8 mouse cellular contexts compared by ENCODE assay signal in genomic region chr10:122792021-122792966, GRCm38 (mm10).
DNase-seq lines count a peak whose midpoint lies in the region; ATAC-seq and TF ChIP-seq lines count a peak whose summit lies in the region.

No protein-coding gene starts in this region.

- H3K27ac ChIP-seq in kidney, embryonic 14.5 days (ENCODE audit: low read depth, low read length): peak overlapping the region; percentile 76
- no peak overlapping the region for H3K27ac ChIP-seq in cortical plate, adult 2 months (ENCODE audit: insufficient read depth, low read length)
- peak overlapping the region; percentile 42; the same call in 1 of the 2 replicates for H3K27ac ChIP-seq in heart, embryonic 13.5 days (replicated peaks)
- H3K27ac ChIP-seq in liver, embryonic 13.5 days: no peak overlapping the region
- peak overlapping the region; percentile 65 for H3K27ac ChIP-seq in neural tube, embryonic 15.5 days (replicated peaks)

- H3K9me3 ChIP-seq in kidney, embryonic 14.5 days (ENCODE audit: control insufficient read depth, low read length): no peaks in the 10 kb centered on the region
- no peaks in the 10 kb centered on the region for H3K9me3 ChIP-seq in heart, embryonic 13.5 days
- no peaks in the 10 kb centered on the region for H3K9me3 ChIP-seq in liver, embryonic 13.5 days (replicated peaks)
- H3K9me3 ChIP-seq in neural tube, embryonic 15.5 days (replicated peaks): no peaks in the 10 kb centered on the region

- no peak for TF ChIP-seq POLR2A in cortical plate, adult 2 months (IDR thresholded peaks at IDR 0.05; ENCODE audit: extremely low read depth, insufficient read depth, low read length)

- H3K9ac ChIP-seq in kidney, embryonic 14.5 days (ENCODE audit: low read depth, low read length): peak overlapping the region; percentile 48
- H3K9ac ChIP-seq in heart, embryonic 13.5 days: peak overlapping the region; percentile 77
- peak overlapping the region; percentile 51 for H3K9ac ChIP-seq in liver, embryonic 13.5 days
- H3K9ac ChIP-seq in neural tube, embryonic 15.5 days (replicated peaks): 0 out of 2 replicates have a peak overlapping the region, but pooled peaks have one; percentile 32

- no peaks in the 10 kb centered on the region for H3K27me3 ChIP-seq in kidney, embryonic 14.5 days (ENCODE audit: control insufficient read depth, insufficient read depth, low read length)
- no peaks in the 10 kb centered on the region for H3K27me3 ChIP-seq in heart, embryonic 13.5 days (replicated peaks)
- no peaks in the 10 kb centered on the region for H3K27me3 ChIP-seq in liver, embryonic 13.5 days
- H3K27me3 ChIP-seq in neural tube, embryonic 15.5 days (replicated peaks): no peaks in the 10 kb centered on the region

- H3K4me2 ChIP-seq in kidney, embryonic 14.5 days (replicated peaks; ENCODE audit: low read depth, low read length): peak overlapping the region; percentile 43
- H3K4me2 ChIP-seq in heart, embryonic 13.5 days: peak overlapping the region; percentile 70
- peak overlapping the region; percentile 67 for H3K4me2 ChIP-seq in liver, embryonic 13.5 days
- H3K4me2 ChIP-seq in neural tube, embryonic 15.5 days: peak overlapping the region; percentile 49

- 5% methylated on average over 21 of the region's 21 CpGs for WGBS in kidney, embryonic 14.5 days
- 6% methylated on average over 21 of the region's 21 CpGs for WGBS in heart, embryonic 13.5 days
- WGBS in liver, embryonic 13.5 days (ENCODE audit: insufficient replicate concordance): 12% methylated on average over 21 of the region's 21 CpGs
- WGBS in neural tube, embryonic 15.5 days: 1% methylated on average over 21 of the region's 21 CpGs

- no peak for DNase-seq in kidney, adult 8-10 months
- DNase-seq in liver, embryonic 13.5 days: no peak
- DNase-seq in spleen, postnatal 36 days (ENCODE audit: low spot score in 2 of 2): no peak
- no peak for DNase-seq in urinary bladder, adult 2 months (ENCODE audit: low spot score)

- H3K4me3 ChIP-seq in kidney, embryonic 14.5 days (ENCODE audit: low read length): peak overlapping the region; percentile 19; the same call in 1 of the 2 replicates
- no peak overlapping the region for H3K4me3 ChIP-seq in cortical plate, adult 2 months (ENCODE audit: insufficient read depth, low read length)
- H3K4me3 ChIP-seq in heart, embryonic 13.5 days: peak overlapping the region; percentile 44
- H3K4me3 ChIP-seq in liver, embryonic 13.5 days (replicated peaks): peak overlapping the region; percentile 48
- H3K4me3 ChIP-seq in neural tube, embryonic 15.5 days (replicated peaks): 0 out of 2 replicates have a peak overlapping the region, but pooled peaks have one; percentile 13

- peak; percentile 89 for ATAC-seq in kidney, embryonic 14.5 days (ENCODE audit: low FRiP score, low TSS enrichment)
- ATAC-seq in heart, embryonic 13.5 days (ENCODE audit: extremely low read depth, insufficient number of reproducible peaks, low FRiP score, low TSS enrichment): 0 out of 2 replicates have a peak, but pooled peaks have one; percentile 20
- ATAC-seq in liver, embryonic 13.5 days (ENCODE audit: low read depth): peak; percentile 73
- ATAC-seq in neural tube, embryonic 15.5 days (ENCODE audit: low FRiP score): peak; percentile 53; the same call in 1 of the 2 replicates

- 0 out of 2 replicates have a peak, but pooled peaks have one; percentile 8 for TF ChIP-seq CTCF in cortical plate, adult 2 months (IDR thresholded peaks at IDR 0.05; ENCODE audit: extremely low read depth, insufficient read depth, low read length)

- no peaks in the 10 kb centered on the region for H3K36me3 ChIP-seq in kidney, embryonic 14.5 days (ENCODE audit: control insufficient read depth, insufficient read depth, low read length)
- H3K36me3 ChIP-seq in heart, embryonic 13.5 days: no peaks in the 10 kb centered on the region
- H3K36me3 ChIP-seq in liver, embryonic 13.5 days: no peaks in the 10 kb centered on the region
- no peaks in the 10 kb centered on the region for H3K36me3 ChIP-seq in neural tube, embryonic 15.5 days

- peaks cover 10% of the 10 kb centered on the region; the same call in 1 of the 2 replicates for H3K4me1 ChIP-seq in kidney, embryonic 14.5 days (ENCODE audit: control insufficient read depth, insufficient read depth, low read length)
- H3K4me1 ChIP-seq in cortical plate, adult 2 months (ENCODE audit: control insufficient read depth, insufficient read depth, low read length): peaks cover 2% of the 10 kb centered on the region; the same call in 1 of the 2 replicates
- peaks cover 18% of the 10 kb centered on the region for H3K4me1 ChIP-seq in heart, embryonic 13.5 days
- peaks cover 20% of the 10 kb centered on the region for H3K4me1 ChIP-seq in liver, embryonic 13.5 days (replicated peaks)
- peaks cover 24% of the 10 kb centered on the region for H3K4me1 ChIP-seq in neural tube, embryonic 15.5 days

Comparison
In these comparisons a context has a peak if more than half of its experiments do, and no peak if none do; other contexts are left out.
1. ATAC-seq: peak in every context shown above with its lines; median percentile 89 in kidney, embryonic 14.5 days; 73 in liver, embryonic 13.5 days; 53 in neural tube, embryonic 15.5 days; 20 in heart, embryonic 13.5 days.
2. H3K27ac ChIP-seq: peak in kidney, embryonic 14.5 days (single experiment), heart, embryonic 13.5 days (single experiment) and neural tube, embryonic 15.5 days (single experiment); none in cortical plate, adult 2 months (single experiment) and liver, embryonic 13.5 days (single experiment).
3. Peak in every context shown above with its lines, with median percentiles within 50 percentile points of each other: H3K4me2 ChIP-seq and H3K9ac ChIP-seq.